Mouse (Mus musculus): Measurements from ENCODE around the gene Cnksr3. TPM values are rescaled to one million over a fixed set of nuclear protein-coding genes. Genes with fewer than 3 reads are reported as not detected.
A peak's percentile ranks its signal among the peaks of the same experiment; 100 is the strongest.

Gene Cnksr3
- total RNA-seq (2021): 10 to 100 TPM; 25.7 to 28.7 TPM

DNA sequence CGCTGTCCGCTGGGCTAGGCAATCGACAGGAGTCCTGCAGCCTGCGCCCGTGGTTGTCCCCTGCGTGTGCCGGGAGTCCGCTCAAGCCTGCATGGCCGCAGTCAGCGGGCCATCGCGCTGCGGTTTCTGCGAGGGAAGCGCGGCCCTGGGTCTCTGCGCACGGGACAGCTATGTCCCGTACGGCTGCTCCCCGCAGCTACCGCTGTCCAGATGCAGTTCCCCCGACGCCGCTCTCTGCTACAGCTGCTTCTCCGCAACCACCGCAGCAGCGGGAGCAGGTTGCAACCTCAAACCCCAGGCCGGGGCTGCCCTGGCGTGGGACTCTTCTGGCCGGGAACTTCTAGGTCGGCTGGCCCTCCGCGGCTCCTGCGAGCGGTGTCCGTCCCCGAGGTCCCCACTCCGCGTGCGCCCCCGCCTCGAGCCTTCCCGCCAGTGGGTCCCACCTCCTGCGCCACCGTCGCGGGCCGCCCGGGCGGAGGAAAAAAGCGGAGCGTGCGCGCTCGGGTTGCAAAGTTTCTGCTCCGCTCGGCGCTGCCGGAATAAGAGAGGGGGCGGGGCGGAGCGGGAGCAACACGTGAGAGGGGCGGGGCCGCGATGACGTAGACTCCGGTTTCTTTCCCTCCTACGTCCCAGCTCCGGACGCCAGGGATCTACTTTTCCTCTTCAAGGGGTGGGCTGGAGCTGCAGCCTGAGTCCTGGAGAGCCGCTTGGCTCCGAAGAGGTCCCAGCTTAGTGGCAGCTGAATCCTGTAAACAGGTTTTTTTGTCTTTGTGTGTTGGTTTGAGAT lies at the start of gene Cnksr3:
Gene Cnksr3 (minus strand): TSS at position 542 of the 787 bp plus-strand sequence.
- DNase-seq: peak; percentile 99

GRCm38 (mm10) chr10:7260166-7261108 lies 48.4 kb upstream of the Cnksr3 start:
- DNase-seq: no peak

DNA sequence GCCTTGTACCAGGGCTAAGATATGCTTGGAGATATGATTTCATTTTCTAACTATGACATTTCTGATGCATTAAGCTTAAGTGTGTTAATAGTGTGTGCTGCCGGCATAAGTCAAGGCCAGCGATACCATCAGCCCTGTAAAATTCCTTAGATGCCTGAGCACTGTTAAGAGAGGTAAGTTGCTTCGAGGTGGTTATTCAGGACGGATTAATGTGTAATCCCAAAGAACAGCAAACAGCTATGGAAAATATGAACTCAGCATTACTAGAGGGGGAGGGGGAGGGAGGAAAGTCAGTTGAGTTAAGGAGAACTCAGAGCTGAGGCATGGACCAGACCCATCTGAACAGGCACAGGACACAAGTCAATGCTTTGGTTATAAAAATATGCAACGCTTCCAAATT lies 46.6 kb upstream of the Cnksr3 start:
- DNase-seq: no peak

GRCm38 (mm10) chr10:7250455-7250854 lies 38.4 kb upstream of the Cnksr3 start:
- no peak for DNase-seq

DNA sequence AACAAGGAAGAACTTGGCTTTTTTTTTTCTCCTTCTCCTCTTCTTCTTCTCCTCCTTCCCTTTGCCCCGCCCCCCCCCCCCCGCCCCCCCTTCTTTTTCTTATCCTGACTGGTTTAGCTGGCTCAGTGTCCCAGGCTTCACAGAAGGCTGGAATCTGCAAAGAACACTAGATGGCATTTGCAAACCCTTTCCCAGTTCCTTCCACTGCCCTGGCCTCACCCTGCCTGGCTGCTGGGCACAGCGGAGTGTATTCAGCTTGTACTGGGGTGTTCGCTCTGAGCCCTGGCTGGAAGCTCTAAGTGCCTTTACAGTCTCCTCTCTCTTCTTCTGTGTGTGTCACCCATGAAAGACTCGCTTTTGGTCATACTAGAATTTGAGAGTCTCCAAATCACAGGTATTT lies 22.6 kb upstream of the Cnksr3 start:
- DNase-seq: no peak

- DNase-seq: no peak
Observed at GRCm38 (mm10) chr10:7217551-7218127, 5.6 kb upstream of the Cnksr3 start.

GRCm38 (mm10) chr10:7214718-7215117 lies 2.7 kb upstream of the Cnksr3 start:
- no peak for DNase-seq

DNA sequence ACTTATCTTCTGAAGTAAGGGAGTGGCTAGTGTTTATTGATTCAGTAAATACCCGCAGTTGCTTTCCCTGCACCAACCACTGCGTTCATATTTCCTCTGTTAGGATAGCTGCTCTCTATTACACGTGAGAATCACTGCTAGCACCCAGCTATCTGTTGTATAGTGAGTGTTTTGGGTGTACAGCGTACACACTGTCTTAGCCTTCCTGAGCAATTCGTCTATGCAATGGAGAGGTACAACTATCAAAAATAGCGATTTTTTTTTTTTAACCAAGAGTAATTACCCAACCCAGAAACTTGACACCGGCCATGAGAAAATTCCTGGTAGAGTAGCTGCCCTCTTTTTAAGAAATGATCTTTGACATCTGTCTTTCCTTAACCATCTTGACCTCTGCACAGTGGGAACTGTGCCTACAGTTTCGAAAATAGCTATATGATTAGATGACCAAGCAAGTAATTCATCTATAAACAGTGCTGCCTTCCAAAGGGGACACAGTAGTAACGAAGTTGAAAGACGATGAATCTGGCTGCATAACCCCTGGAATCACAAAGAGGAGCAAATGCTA lies 1.1 kb upstream of the Cnksr3 start:
- no peak for DNase-seq

- DNase-seq: peak; percentile 48
Observed at GRCm38 (mm10) chr10:7212537-7212936, 500 bp upstream of the Cnksr3 start.

- peak; percentile 85 for DNase-seq
Observed at GRCm38 (mm10) chr10:7210991-7211695, 894 bp downstream of the Cnksr3 start.

GRCm38 (mm10) chr10:7209691-7210455 lies 2.2 kb downstream of the Cnksr3 start:
- no peak for DNase-seq

GRCm38 (mm10) chr10:7208859-7209441 lies 3.1 kb downstream of the Cnksr3 start:
- no peak for DNase-seq

DNA sequence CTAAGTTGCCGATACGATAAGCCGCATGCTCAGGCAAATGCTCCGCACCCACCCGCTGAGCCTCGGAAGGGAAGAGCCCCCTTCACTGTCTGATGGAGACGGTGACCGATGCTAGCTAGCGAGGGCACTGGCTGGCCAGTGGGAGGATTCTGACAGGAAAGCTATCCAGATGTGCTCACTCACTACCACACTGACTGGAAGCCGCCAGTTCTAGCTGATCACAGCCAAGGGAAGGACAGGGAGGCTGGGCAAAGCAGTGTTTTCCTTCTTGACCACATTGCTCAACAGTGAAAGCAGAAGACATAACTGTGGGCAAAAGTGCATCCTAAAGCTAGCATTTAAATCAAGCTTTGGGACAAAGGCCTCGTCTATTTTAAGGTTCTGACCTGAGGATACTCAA lies 4.7 kb downstream of the Cnksr3 start:
- no peak for DNase-seq

DNA sequence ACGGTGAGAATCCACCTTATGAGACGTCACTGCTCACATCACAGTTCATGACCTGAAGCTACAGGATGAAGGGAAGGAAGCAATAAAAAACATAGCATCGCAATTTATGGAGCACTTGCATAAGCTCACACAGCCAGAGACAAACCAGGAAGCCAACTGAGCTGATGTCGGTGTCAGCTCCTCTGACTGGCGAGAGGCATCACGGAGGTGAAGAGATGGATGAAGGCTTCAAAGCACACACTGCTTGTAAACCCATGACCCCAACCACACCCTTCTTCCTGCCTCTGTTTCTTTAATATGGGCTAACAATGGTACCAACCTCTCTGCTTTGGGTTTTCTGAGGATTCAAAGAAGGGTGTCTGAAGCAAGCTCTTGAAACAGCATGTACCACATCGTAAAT lies 5.5 kb downstream of the Cnksr3 start:
- DNase-seq: no peak

- no peak for DNase-seq
Observed at GRCm38 (mm10) chr10:7205576-7205975, 6.5 kb downstream of the Cnksr3 start.

GRCm38 (mm10) chr10:7204953-7205352 lies 7.1 kb downstream of the Cnksr3 start:
- no peak for DNase-seq

GRCm38 (mm10) chr10:7202576-7202975 lies 9.5 kb downstream of the Cnksr3 start:
- DNase-seq: no peak

- DNase-seq: no peak
Observed at GRCm38 (mm10) chr10:7200665-7201064, 11.4 kb downstream of the Cnksr3 start.

DNA sequence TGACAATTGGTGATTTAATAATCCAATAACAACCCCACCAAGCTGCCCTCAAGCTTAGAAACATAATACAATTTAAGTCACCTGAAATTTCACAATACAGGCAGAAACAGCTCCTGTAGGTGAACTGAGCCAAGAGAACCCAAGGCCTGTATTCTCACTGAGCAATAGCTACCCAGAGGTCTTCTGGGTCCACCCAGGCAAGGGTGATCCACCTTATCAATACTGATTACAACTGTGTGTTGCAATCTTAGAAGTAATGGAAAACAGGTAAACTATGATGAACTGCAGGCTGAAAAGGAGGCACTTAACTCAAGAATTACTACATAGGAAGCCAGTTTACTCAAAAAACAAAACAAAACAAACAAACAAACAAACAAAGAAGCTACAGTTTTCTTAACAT lies 13.8 kb downstream of the Cnksr3 start:
- DNase-seq: no peak

GRCm38 (mm10) chr10:7197733-7198132 lies 14.3 kb downstream of the Cnksr3 start:
- no peak for DNase-seq
